9 mouse cellular contexts compared by ENCODE assay signal in genomic region chr13:52154111-52154843, GRCm38 (mm10).
DNase-seq lines count a peak whose midpoint lies in the region; ATAC-seq and TF ChIP-seq lines count a peak whose summit lies in the region.
"Had no signal": no experiment of that assay in that cellular context is flagged by ENCODE, and none has a peak within 500 bp of the region (broad histone marks: within the 10 kb centered on the region; RNA-seq: fewer than 3 reads in every experiment).

No protein-coding gene starts in this region.

- peak overlapping the region; percentile 69 for H3K27ac ChIP-seq in liver, postnatal 0 days (ENCODE audit: low read depth)
- no peak overlapping the region for H3K27ac ChIP-seq in liver, embryonic 12.5 days
- peak overlapping the region; percentile 59 for H3K27ac ChIP-seq in hindbrain, embryonic 15.5 days (replicated peaks)
- peak overlapping the region; percentile 80 for H3K27ac ChIP-seq in midbrain, postnatal 0 days (ENCODE audit: low read depth, low read length)
- H3K27ac ChIP-seq: heart, embryonic 13.5 days had no signal

- no peaks in the 10 kb centered on the region for H3K27me3 ChIP-seq in liver, postnatal 0 days (ENCODE audit: insufficient read depth, low read length)
- H3K27me3 ChIP-seq in liver, embryonic 12.5 days (replicated peaks) = no peaks in the 10 kb centered on the region
- no peaks in the 10 kb centered on the region for H3K27me3 ChIP-seq in hindbrain, embryonic 15.5 days
- H3K27me3 ChIP-seq in midbrain, postnatal 0 days (ENCODE audit: insufficient read depth, low read length) = no peaks in the 10 kb centered on the region
- H3K27me3 ChIP-seq: heart, embryonic 13.5 days had no signal

- H3K36me3 ChIP-seq in liver, postnatal 0 days (replicated peaks; ENCODE audit: insufficient read depth, low read length) = no peaks in the 10 kb centered on the region
- no peaks in the 10 kb centered on the region for H3K36me3 ChIP-seq in liver, embryonic 12.5 days
- H3K36me3 ChIP-seq in hindbrain, embryonic 15.5 days = no peaks in the 10 kb centered on the region
- H3K36me3 ChIP-seq in midbrain, postnatal 0 days (ENCODE audit: insufficient read depth, low read length) = no peaks in the 10 kb centered on the region
- H3K36me3 ChIP-seq: heart, embryonic 13.5 days had no signal

- H3K4me3 ChIP-seq in liver, postnatal 0 days (ENCODE audit: low read depth, low read length) = no peak overlapping the region
- H3K4me3 ChIP-seq in liver, embryonic 12.5 days = no peak overlapping the region
- no peak overlapping the region for H3K4me3 ChIP-seq in hindbrain, embryonic 15.5 days
- no peak overlapping the region for H3K4me3 ChIP-seq in midbrain, postnatal 0 days (ENCODE audit: low read depth, low read length)
- H3K4me3 ChIP-seq: heart, embryonic 13.5 days; megakaryocyte, embryonic 14.5 days had no signal

- peaks cover 25% of the 10 kb centered on the region for H3K4me1 ChIP-seq in liver, postnatal 0 days (ENCODE audit: insufficient read depth)
- peaks cover 30% of the 10 kb centered on the region; the same call in 1 of the 2 replicates for H3K4me1 ChIP-seq in liver, embryonic 12.5 days
- peaks cover 25% of the 10 kb centered on the region for H3K4me1 ChIP-seq in hindbrain, embryonic 15.5 days (replicated peaks)
- H3K4me1 ChIP-seq in midbrain, postnatal 0 days (ENCODE audit: insufficient read depth, low read length) = peaks cover 12% of the 10 kb centered on the region; the same call in 1 of the 2 replicates

- 62% methylated on average over 5 of the region's 5 CpGs for WGBS in liver, postnatal 0 days (ENCODE audit: insufficient replicate concordance)
- 63% methylated on average over 5 of the region's 5 CpGs for WGBS in liver, embryonic 12.5 days (ENCODE audit: insufficient replicate concordance)
- 63% methylated on average over 5 of the region's 5 CpGs for WGBS in hindbrain, embryonic 15.5 days
- 66% methylated on average over 5 of the region's 5 CpGs for WGBS in midbrain, postnatal 0 days

- TF ChIP-seq CTCF in liver, postnatal 0 days (IDR thresholded peaks at IDR 0.05; ENCODE audit: low read depth) = no peak
- no peak for TF ChIP-seq CTCF in midbrain, postnatal 0 days (IDR thresholded peaks at IDR 0.05)

- DNase-seq in liver, postnatal 0 days = peak; percentile 30
- peak; percentile 83 for DNase-seq in fat pad, adult 2 months (ENCODE audit: extremely low read depth, low read depth, low spot score)
- DNase-seq in midbrain, postnatal 0 days (ENCODE audit: low spot score) = peak; percentile 50
- DNase-seq in retina, postnatal 1 day = no peak
- DNase-seq in kidney, adult 8-10 months = no peak

- no peak overlapping the region for H3K9ac ChIP-seq in liver, postnatal 0 days (replicated peaks)
- H3K9ac ChIP-seq in liver, embryonic 12.5 days = no peak overlapping the region
- no peak overlapping the region for H3K9ac ChIP-seq in hindbrain, embryonic 15.5 days
- H3K9ac ChIP-seq in midbrain, postnatal 0 days (replicated peaks; ENCODE audit: low read length, poor library complexity, severe bottlenecking) = no peak overlapping the region

- peak; percentile 36; the same call in 1 of the 2 replicates for TF ChIP-seq EP300 in liver, postnatal 0 days (IDR thresholded peaks at IDR 0.05; ENCODE audit: low read depth)

- H3K9me3 ChIP-seq in liver, postnatal 0 days (ENCODE audit: low read length) = no peaks in the 10 kb centered on the region
- no peaks in the 10 kb centered on the region for H3K9me3 ChIP-seq in liver, embryonic 12.5 days (replicated peaks)
- H3K9me3 ChIP-seq in hindbrain, embryonic 15.5 days = no peaks in the 10 kb centered on the region
- H3K9me3 ChIP-seq in midbrain, postnatal 0 days (ENCODE audit: low read length) = no peaks in the 10 kb centered on the region
- H3K9me3 ChIP-seq: heart, embryonic 13.5 days had no signal

- ATAC-seq in liver, postnatal 0 days = peak; percentile 24; the same call in 1 of the 2 replicates
- no peak for ATAC-seq in liver, embryonic 12.5 days
- ATAC-seq in hindbrain, embryonic 15.5 days (ENCODE audit: low FRiP score, low read depth) = peak; percentile 71
- no peak; the same call in 1 of the 2 replicates for ATAC-seq in midbrain, postnatal 0 days (ENCODE audit: low FRiP score)

- H3K4me2 ChIP-seq in liver, postnatal 0 days (ENCODE audit: low read depth, low read length) = no peak overlapping the region
- no peak overlapping the region for H3K4me2 ChIP-seq in liver, embryonic 12.5 days
- peak overlapping the region; percentile 38 for H3K4me2 ChIP-seq in hindbrain, embryonic 15.5 days
- H3K4me2 ChIP-seq in midbrain, postnatal 0 days (ENCODE audit: low read depth, low read length, poor library complexity, severe bottlenecking) = no peak overlapping the region
- H3K4me2 ChIP-seq: heart, embryonic 13.5 days had no signal

Comparison
In these comparisons a context has a peak if more than half of its experiments do, and no peak if none do; other contexts are left out.
1. ATAC-seq: peak in liver, postnatal 0 days (single experiment) and hindbrain, embryonic 15.5 days (single experiment); none in liver, embryonic 12.5 days (single experiment) and midbrain, postnatal 0 days (single experiment).
2. DNase-seq: peak in liver, postnatal 0 days (single experiment), fat pad, adult 2 months (single experiment) and midbrain, postnatal 0 days (single experiment); none in retina, postnatal 1 day (single experiment) and kidney, adult 8-10 months (0 of 2).